Mouse (Mus musculus) forebrain, embryonic 14.5 days (tissue): ENCODE measurements around the gene Dgkh. TPM values are rescaled to one million over a fixed set of nuclear protein-coding genes. Genes with fewer than 3 reads are reported as not detected.
"Not testable (repeated sequence)": the region's sequence is repeated elsewhere in the genome, so short reads cannot be mapped to it uniquely, and the experiment has no call there.

ENCODE experiments used
- ATAC-seq: fragments of 200-750 bp; cut with Nextera tagmentation; 2 replicates; pipeline ENCODE4 v1.8.0; 2017; ENCODE audit warnings: mild to moderate bottlenecking, moderate library complexity
- DNase-seq: peaks from one replicate; pipeline ENCODE4 v3.0.0-alpha.2; 2015; ENCODE audit warnings: low spot score
- H3K27ac ChIP-seq: fragments of 300-500 bp; sonication (generic); 2 replicates; pipeline ENCODE4 v1.5.1; 2014; ENCODE audit warnings: low read depth, mild to moderate bottlenecking, control low read depth, low read length, moderate library complexity
- H3K27me3 ChIP-seq: fragments of 300-500 bp; sonication (generic); replicated peaks from 2 replicates; pipeline ENCODE4 v1.6.1; 2014; ENCODE audit warnings: low read length, control low read depth, mixed read lengths; ENCODE audit not compliant: control insufficient read depth, insufficient read depth
- H3K36me3 ChIP-seq: fragments of 300-500 bp; sonication (generic); 2 replicates; pipeline ENCODE4 v1.6.1; 2014; ENCODE audit warnings: low read length, control low read depth; ENCODE audit not compliant: control insufficient read depth, insufficient read depth
- H3K4me1 ChIP-seq: fragments of 300-500 bp; sonication (generic); 2 replicates; pipeline ENCODE4 v1.6.1; 2014; ENCODE audit warnings: antibody characterized with exemption, low read length, control low read depth; ENCODE audit not compliant: control insufficient read depth, insufficient read depth
- H3K4me2 ChIP-seq: fragments of 300-500 bp; sonication (generic); 2 replicates; pipeline ENCODE4 v1.6.1; 2014; ENCODE audit warnings: mild to moderate bottlenecking, control low read depth, low read length
- H3K4me3 ChIP-seq: fragments of 300-500 bp; sonication (generic); 2 replicates; pipeline ENCODE4 v1.5.1; 2014; ENCODE audit warnings: low read depth, low read length, control low read depth
- H3K9ac ChIP-seq: fragments of 300-500 bp; sonication (generic); 2 replicates; pipeline ENCODE4 v1.6.1; 2014; ENCODE audit warnings: mild to moderate bottlenecking, low read length, control low read depth, moderate library complexity
- H3K9me3 ChIP-seq: fragments of 300-500 bp; sonication (generic); replicated peaks from 2 replicates; pipeline ENCODE4 v1.6.1; 2016; ENCODE audit warnings: low read length, control low read depth, mixed read lengths; ENCODE audit not compliant: control insufficient read depth
- WGBS: fragments of 180-500 bp; shearing (Covaris S2); extraction: QIAGEN DNeasy Blood & Tissue Kit; methylation state at CpG from one replicate; pipeline ENCODE4 v1.1.7; 2014; 5-methylcytosine and 5-hydroxymethylcytosine counted together
- polyA plus RNA-seq: library from polyadenylated mRNA; unstranded; fragments of >200 nt; fragmentation: Nextera tagmentation; extraction: Ambion mirVana; gene quantifications from 2 replicates; pipeline ENCODE4 v1.2.1, GENCODE M21; 2014

Gene Dgkh
- polyA plus RNA-seq, 1 experiment from 2014 or later: 1.5 TPM

DNA sequence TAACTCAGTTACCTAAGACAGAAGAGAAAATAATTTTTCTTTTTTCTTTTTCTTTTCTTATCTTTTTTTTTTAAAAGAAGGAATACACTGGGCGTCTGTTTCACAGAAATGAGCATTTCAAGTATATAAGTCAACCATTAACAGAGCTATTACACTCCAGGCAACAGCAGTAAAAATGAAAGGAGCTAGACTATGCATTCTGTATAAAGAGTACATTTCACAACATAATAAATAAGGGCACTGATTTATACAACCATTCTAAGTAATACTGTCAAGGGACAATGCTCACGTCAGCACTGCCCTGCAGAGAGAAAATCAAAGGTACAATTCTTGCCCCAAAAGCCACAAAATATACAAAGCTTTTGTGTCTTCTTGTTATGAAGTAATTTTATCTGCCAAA is 168.3 kb downstream of the Dgkh start:
- Histone ChIP-seq H3K36me3 (no peaks in the 10 kb centered on the region), H3K4me3 (no peak overlapping the region), H3K27me3 (no peaks in the 10 kb centered on the region), H3K9me3 (no peaks in the 10 kb centered on the region), H3K9ac (no peak overlapping the region), H3K4me2 (no peak overlapping the region), H3K4me1 (no peaks in the 10 kb centered on the region), H3K27ac (no peak overlapping the region)
- WGBS: 83% methylated on average over 2 of the region's 2 CpGs
- no peak for DNase-seq
- no peak for ATAC-seq

DNA sequence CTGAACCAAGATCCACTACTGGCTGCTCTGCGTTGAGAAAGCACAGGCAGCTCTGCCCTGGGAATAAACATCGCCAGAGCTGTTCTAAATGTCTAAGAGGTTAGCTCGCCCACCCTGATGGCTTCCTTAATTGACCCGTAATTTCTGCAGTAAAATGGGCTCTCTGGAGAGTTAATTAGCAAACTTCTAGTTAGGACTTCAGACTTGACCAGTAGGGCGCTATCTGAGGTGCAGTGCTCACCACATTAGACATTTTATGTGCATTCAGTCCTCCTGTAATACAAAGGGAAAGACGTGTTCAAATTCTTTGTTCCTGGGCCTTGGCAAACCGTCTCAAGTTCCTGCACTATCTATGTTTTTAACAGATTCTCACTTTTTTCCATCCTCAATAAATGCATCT is 169.4 kb downstream of the Dgkh start:
- Histone ChIP-seq H3K4me1 (no peaks in the 10 kb centered on the region), H3K27ac (no peak overlapping the region), H3K4me2 (no peak overlapping the region), H3K27me3 (no peaks in the 10 kb centered on the region), H3K9ac (no peak overlapping the region), H3K4me3 (no peak overlapping the region), H3K36me3 (no peaks in the 10 kb centered on the region), H3K9me3 (no peaks in the 10 kb centered on the region)
- WGBS: 45% methylated on average over 7 of the region's 7 CpGs
- no peak for ATAC-seq
- no peak for DNase-seq

DNA sequence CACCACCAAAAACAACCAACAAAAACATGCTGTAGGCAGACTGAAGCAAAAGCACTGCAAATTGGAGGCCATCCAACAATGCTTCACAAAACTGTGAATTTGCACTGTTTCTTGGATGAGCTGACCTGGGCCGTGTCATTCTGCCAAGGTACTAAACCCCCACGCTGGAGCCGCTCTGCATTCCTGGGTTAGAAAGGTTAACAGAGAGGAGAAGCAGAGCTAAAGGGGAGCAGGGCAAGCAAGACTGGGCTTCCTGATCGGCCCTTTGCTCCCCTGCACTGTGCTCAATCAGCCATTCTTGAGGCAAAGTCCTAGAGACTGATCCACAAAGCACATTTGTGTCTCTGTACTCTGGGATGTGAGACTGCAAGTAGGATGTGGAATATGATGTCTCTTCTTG is 170.5 kb downstream of the Dgkh start:
- 79% methylated on average over 4 of the region's 4 CpGs for WGBS
- Histone ChIP-seq H3K36me3 (no peaks in the 10 kb centered on the region), H3K27me3 (no peaks in the 10 kb centered on the region), H3K9me3 (no peaks in the 10 kb centered on the region), H3K4me1 (no peaks in the 10 kb centered on the region), H3K27ac (no peak overlapping the region), H3K4me2 (no peak overlapping the region), H3K4me3 (no peak overlapping the region), H3K9ac (no peak overlapping the region)
- DNase-seq (no peak), ATAC-seq (no peak)

DNA sequence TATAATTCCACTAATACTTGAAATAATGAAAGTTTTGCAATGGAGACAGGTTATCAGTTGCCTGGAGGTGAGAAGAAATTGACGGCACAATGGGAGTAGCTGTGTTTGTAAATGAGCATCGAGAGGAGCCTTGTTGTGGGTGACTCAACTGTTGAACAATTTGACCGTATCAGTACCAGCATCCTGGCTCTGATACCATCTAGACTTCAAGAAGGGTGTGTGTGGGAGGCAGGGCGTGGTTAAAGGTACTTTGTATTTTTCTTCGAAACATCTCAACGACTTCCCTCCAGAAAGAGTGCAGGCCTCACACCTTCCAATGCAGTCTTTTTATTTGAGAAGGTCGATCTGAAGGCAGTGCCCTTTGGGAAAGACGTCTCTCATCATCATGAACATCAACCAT is 173.5 kb downstream of the Dgkh start:
- no peaks in the 10 kb centered on the region for H3K9me3 ChIP-seq
- DNase-seq (no peak), ATAC-seq (no peak)
- WGBS: 91% methylated on average over 8 of the region's 8 CpGs
- no peaks in the 10 kb centered on the region for H3K36me3 ChIP-seq
- H3K4me3 ChIP-seq: no peak overlapping the region
- no peak overlapping the region for H3K4me2 ChIP-seq
- no peaks in the 10 kb centered on the region for H3K4me1 ChIP-seq
- H3K27ac ChIP-seq: no peak overlapping the region
- no peaks in the 10 kb centered on the region for H3K27me3 ChIP-seq
- H3K9ac ChIP-seq: no peak overlapping the region

DNA sequence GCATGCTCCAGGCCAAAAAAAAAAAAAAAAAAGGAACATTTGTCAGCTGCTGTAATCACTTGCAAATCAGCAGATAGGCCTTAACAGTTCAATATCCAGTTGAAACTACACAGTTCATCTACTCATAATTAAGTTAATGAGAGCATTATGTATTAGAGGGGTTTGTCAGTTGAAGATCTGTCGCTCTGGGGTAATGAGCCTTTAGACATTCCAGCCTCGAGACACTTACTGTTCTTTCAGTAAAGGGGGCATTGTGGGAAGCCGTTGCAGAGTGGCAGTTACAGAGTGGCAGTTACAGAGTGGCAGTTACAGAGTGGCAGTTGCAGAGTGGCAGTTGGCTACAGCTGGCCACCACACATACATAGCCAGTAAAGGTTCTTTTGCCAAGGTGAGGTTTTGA is 177.7 kb downstream of the Dgkh start:
- not testable (repeated sequence) for H3K9me3 ChIP-seq, H3K36me3 ChIP-seq, H3K9ac ChIP-seq, H3K4me1 ChIP-seq, H3K27ac ChIP-seq, H3K27me3 ChIP-seq, H3K4me2 ChIP-seq, H3K4me3 ChIP-seq
- WGBS: 27% methylated on average over 3 of the region's 3 CpGs
- peak; percentile 39 for DNase-seq
- ATAC-seq: peak; percentile 68

DNA sequence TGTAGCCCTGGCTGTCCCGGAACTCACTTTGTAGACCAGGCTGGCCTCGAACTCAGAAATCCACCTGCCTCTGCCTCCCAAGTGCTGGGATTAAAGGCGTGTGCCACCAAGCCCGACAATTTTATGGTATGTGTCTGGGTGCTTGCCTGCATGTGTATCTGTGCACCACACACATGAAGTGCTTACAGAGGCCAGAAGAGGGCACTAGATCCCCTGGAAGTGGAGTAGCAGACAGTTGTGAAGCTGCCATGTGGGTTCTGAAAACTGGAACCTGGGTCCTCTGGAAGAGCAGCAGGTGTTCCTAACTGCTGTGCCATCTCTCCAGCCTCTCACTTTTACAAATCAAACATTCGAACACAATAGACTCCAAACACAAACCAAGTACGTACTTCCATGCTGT is 178.9 kb downstream of the Dgkh start:
- no peak overlapping the region for H3K9ac ChIP-seq
- no peaks in the 10 kb centered on the region for H3K4me1 ChIP-seq
- no peak for DNase-seq
- no peak overlapping the region for H3K4me3 ChIP-seq
- no peak overlapping the region for H3K4me2 ChIP-seq
- no peak overlapping the region for H3K27ac ChIP-seq
- ATAC-seq: no peak
- no peaks in the 10 kb centered on the region for H3K27me3 ChIP-seq
- no peaks in the 10 kb centered on the region for H3K9me3 ChIP-seq
- 92% methylated on average over 6 of the region's 6 CpGs for WGBS
- H3K36me3 ChIP-seq: no peaks in the 10 kb centered on the region

DNA sequence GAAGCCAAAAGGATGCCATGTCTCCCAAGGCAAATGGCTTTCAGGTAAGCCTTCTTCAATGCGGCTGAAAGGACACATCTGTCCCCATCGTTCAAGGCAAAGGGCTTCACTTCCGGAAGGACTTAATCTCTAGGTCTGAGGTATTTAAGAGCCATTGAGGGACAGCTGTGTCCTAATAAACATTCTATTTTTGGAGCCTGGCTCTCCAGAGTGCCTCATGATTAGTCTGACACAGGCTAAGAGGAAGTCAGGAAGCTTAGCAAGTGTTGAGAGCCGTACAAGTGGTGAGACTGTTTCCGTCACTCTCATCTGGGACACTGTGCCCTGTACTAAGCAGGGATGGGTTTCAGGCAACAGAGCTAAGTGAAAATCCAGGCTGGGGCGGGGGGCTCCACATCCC is 183.8 kb downstream of the Dgkh start:
- Histone ChIP-seq H3K27ac (no peak overlapping the region), H3K9ac (no peak overlapping the region), H3K4me3 (no peak overlapping the region), H3K4me2 (no peak overlapping the region), H3K27me3 (no peaks in the 10 kb centered on the region), H3K36me3 (no peaks in the 10 kb centered on the region), H3K4me1 (no peaks in the 10 kb centered on the region), H3K9me3 (no peaks in the 10 kb centered on the region)
- 88% methylated on average over 6 of the region's 6 CpGs for WGBS
- no peak for DNase-seq
- no peak for ATAC-seq

DNA sequence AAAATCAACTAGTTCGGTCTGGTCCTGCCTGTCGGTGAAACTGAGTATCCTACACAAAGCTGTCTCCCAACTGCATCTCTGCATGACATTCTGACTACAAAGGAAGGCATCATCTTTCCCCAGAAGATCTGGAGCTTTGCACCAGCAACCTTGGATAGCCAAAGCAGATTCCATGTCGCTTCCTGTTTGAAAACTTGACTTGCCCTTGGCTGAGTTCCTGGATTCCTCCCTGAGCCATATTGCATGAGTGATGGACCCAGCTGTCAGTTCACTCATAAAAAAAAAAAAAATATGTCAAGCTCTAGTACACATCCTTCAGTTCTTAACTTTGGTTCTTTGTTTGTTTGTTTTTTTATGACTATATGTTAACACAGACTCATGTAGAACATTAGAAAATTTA is 191.3 kb downstream of the Dgkh start:
- no peak for ATAC-seq
- no peak for DNase-seq
- Histone ChIP-seq H3K4me2 (no peak overlapping the region), H3K4me3 (no peak overlapping the region), H3K9me3 (no peaks in the 10 kb centered on the region), H3K9ac (no peak overlapping the region), H3K4me1 (peaks cover 5% of the 10 kb centered on the region), H3K27ac (no peak overlapping the region), H3K27me3 (no peaks in the 10 kb centered on the region), H3K36me3 (no peaks in the 10 kb centered on the region)
- 77% methylated on average over 3 of the region's 3 CpGs for WGBS

DNA sequence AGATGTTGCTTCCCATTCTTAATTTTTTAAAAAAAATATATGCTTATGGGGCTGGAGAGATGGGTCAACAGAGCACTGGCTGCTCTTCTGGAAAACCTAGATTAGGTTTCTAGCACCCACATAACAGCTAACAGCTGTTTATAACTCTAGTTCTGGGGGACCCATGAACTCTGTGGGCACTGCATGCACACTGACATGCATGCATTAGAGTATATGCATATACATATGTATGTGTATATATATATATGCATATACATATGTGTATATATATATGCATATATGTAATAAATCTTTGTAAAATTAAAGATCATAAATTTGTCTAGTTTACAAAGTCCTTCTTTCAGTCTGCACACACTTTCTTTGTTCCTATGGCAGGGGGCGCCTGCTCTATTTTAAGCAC is 192.8 kb downstream of the Dgkh start:
- ATAC-seq (no peak), DNase-seq (no peak)
- Histone ChIP-seq H3K4me3 (no peak overlapping the region), H3K27me3 (no peaks in the 10 kb centered on the region), H3K9ac (no peak overlapping the region), H3K4me1 (peaks cover 12% of the 10 kb centered on the region), H3K27ac (no peak overlapping the region), H3K9me3 (no peaks in the 10 kb centered on the region), H3K36me3 (no peaks in the 10 kb centered on the region), H3K4me2 (no peak overlapping the region)
- 95% methylated on average over 1 of the region's 1 CpGs for WGBS
